Mouse (Mus musculus) G1E (cell line): Measurements from ENCODE around the gene Necab2.

Experiments used
- CTCF ChIP-seq: IDR thresholded peaks from 2 replicates; pipeline ENCODE4 v1.5.1; 2012; ENCODE audit warnings: low read depth, low read length, inconsistent platforms, mixed read lengths
- GATA2 ChIP-seq: IDR thresholded peaks from 2 replicates; pipeline ENCODE4 v1.6.1; 2012; ENCODE audit warnings: low read depth, low read length, inconsistent platforms, borderline replicate concordance
- TAL1 ChIP-seq: conservative IDR thresholded peaks from 2 replicates; pipeline ENCODE4 v1.6.1; 2012; ENCODE audit warnings: low read depth, low read length, inconsistent platforms, mixed read lengths

DNA sequence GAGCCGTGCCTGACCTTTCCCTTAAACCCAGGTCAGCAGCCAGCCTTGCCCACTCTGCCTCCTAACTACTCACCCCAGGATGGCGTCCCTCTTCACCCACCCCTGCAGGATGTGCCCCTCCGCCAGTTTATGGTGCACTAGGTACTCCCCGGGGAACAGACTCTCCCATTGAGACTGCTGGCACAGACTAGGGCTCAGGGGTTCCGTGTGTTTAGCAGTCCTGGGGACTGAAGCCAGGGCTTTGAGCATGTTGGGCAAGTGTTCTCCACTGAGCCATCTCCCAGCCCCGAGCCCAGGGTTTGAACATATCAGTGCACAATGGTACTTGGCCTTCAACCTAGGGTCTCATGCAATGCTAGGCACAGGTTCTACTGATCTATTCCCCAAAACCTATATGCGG, 11.0 kb upstream of the Necab2 start:
- TF ChIP-seq CTCF (no peak), TAL1 (no peak), GATA2 (no peak)
